Mouse (Mus musculus) ES-Bruce4 (cell line): ENCODE results near the gene Krt76. TPM values are rescaled to one million over a fixed set of nuclear protein-coding genes. Genes with fewer than 3 reads are reported as not detected.

Source experiments
- H3K27ac ChIP-seq: 2 replicates; pipeline ENCODE4 v1.5.1; 2012; ENCODE audit warnings: low read length, inconsistent platforms; ENCODE audit not compliant: insufficient read depth
- H3K27me3 ChIP-seq: 2 replicates; pipeline ENCODE4 v1.6.1; 2012; ENCODE audit warnings: mild to moderate bottlenecking, low read length, inconsistent platforms; ENCODE audit not compliant: control insufficient read depth, poor library complexity, insufficient read depth, severe bottlenecking
- H3K36me3 ChIP-seq: 2 replicates; pipeline ENCODE4 v1.6.1; 2012; ENCODE audit warnings: inconsistent platforms, mild to moderate bottlenecking, low read length, moderate library complexity; ENCODE audit not compliant: control insufficient read depth, poor library complexity, insufficient read depth, severe bottlenecking
- H3K4me1 ChIP-seq: one replicate; pipeline ENCODE4 v1.8.1; 2011; ENCODE audit warnings: low read length; ENCODE audit not compliant: control insufficient read depth, insufficient read depth
- H3K4me3 ChIP-seq: 2 replicates; pipeline ENCODE4 v1.5.1; 2011; ENCODE audit warnings: low read depth, mild to moderate bottlenecking, low read length
- H3K9ac ChIP-seq: 2 replicates; pipeline ENCODE4 v1.6.1; 2012; ENCODE audit warnings: low read depth, mild to moderate bottlenecking, inconsistent platforms; ENCODE audit not compliant: poor library complexity, severe bottlenecking
- H3K9me3 ChIP-seq: replicated peaks from 2 replicates; pipeline ENCODE4 v1.6.1; 2012; ENCODE audit warnings: mild to moderate bottlenecking, low read length, inconsistent platforms; ENCODE audit not compliant: control insufficient read depth, poor library complexity, insufficient read depth, severe bottlenecking
- CTCF ChIP-seq: IDR thresholded peaks from one replicate; pipeline ENCODE4 v1.8.1; 2011; ENCODE audit warnings: low read depth, low read length
- EP300 ChIP-seq: IDR thresholded peaks from 2 replicates; pipeline ENCODE4 v1.6.1; 2011; ENCODE audit warnings: low read depth, low read length; ENCODE audit not compliant: insufficient read depth
- POLR2A ChIP-seq: IDR thresholded peaks from one replicate; pipeline ENCODE4 v1.8.1; 2011; ENCODE audit warnings: low read length; ENCODE audit not compliant: insufficient read depth
- polyA plus RNA-seq: library from polyadenylated mRNA; stranded (reverse); fragments of >200 nt; gene quantifications from 2 replicates; pipeline ENCODE4 v1.2.4, GENCODE M21; 2011; ENCODE audit warnings: low read depth; ENCODE audit not compliant: missing spikeins, insufficient read depth, insufficient read length

The Krt76 gene
- polyA plus RNA-seq, 1 experiment = not detected

DNA sequence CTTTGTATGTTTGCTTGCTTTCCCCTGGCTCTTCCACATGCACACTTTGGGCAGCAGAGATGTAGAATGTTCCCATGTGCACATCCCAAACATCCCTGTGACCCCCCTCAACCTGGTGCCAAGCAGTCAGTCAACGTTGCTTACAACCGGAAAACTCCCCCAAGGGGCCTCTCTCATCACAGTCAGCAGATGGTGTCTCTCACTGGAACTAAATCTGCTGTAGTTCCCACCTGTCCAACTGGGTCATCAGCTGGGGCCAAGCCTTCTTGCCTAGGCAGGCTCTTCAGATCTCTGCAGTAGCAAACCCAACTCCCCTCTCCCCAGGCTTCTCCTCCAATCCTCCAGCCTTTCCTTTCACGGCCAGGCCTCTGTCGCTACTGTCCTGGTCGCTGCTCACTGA lies 36.0 kb downstream of the Krt76 start:
- Histone ChIP-seq H3K36me3 (no peaks in the 10 kb centered on the region), H3K27ac (no peak overlapping the region), H3K9me3 (no peaks in the 10 kb centered on the region), H3K4me3 (no peak overlapping the region), H3K9ac (no peak overlapping the region), H3K27me3 (no peaks in the 10 kb centered on the region), H3K4me1 (no peaks in the 10 kb centered on the region)
- no peak for TF ChIP-seq POLR2A

DNA sequence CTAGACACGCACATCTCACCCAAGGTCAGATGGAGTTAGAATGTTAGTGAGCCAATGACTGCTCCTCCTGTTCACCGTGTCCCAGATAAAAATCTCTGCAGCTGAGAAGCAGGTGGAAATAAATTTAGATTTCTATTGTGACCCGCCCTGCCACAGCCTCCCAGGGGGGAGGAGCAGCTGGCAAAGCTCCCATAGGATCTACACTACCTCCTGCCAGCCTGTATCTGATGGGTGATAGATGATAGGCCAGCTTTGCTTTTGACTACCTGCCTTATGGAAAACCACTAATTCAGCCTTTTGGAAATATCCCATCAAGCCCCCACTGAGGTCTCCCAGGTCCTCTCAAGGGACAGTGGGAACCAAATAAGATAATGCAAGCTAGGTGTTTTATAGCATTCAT lies 37.0 kb downstream of the Krt76 start:
- no peak overlapping the region for H3K9ac ChIP-seq
- no peak overlapping the region for H3K27ac ChIP-seq
- H3K4me1 ChIP-seq = no peaks in the 10 kb centered on the region
- TF ChIP-seq EP300 (no peak), POLR2A (no peak), CTCF (no peak)
- no peaks in the 10 kb centered on the region for H3K9me3 ChIP-seq
- no peaks in the 10 kb centered on the region for H3K27me3 ChIP-seq
- H3K36me3 ChIP-seq = no peaks in the 10 kb centered on the region
- no peak overlapping the region for H3K4me3 ChIP-seq

DNA sequence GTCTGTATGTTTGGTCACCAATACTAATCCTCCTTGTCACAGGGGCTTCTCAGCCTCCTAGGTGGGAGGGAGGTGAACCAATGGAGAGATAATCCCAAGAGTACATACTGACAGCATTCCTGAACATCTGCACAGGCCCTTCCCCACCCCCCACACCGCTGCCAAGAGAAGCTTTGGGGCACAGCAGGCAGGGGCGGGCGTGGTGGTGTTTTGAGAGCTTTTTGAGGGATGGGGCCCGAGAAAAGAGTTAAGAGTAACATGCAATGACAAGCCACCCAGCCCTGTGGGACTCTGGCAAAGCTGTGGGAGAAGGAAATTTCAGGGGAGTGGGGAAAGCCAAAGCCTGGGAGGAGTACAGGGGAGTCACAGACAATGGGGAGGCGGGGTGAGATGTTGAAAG lies 38.4 kb downstream of the Krt76 start:
- no peak overlapping the region for H3K4me3 ChIP-seq
- no peaks in the 10 kb centered on the region for H3K9me3 ChIP-seq
- H3K36me3 ChIP-seq = no peaks in the 10 kb centered on the region
- TF ChIP-seq CTCF (no peak), POLR2A (no peak), EP300 (no peak)
- H3K27me3 ChIP-seq = no peaks in the 10 kb centered on the region
- H3K9ac ChIP-seq = no peak overlapping the region
- H3K4me1 ChIP-seq = no peaks in the 10 kb centered on the region
- no peak overlapping the region for H3K27ac ChIP-seq

DNA sequence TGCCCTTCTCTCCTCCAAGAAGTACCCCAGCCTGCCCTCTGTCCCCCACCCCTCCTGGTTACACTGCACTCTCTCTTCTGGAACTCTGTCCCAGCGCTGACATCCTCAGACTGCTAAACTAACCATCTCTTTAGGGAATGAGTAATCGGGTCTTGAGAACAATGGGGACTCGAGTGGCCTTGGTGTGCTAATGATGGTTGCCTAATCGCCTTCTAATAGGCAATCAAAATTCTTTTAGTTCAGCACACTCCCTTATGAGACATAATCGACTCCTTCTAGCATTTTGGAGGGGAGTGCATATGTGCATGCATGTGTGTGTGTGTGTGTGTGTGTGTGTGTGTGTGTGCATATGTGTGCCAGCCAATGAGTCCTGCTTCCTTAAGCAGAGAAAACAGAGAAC lies 40.1 kb downstream of the Krt76 start:
- Histone ChIP-seq H3K4me3 (no peak overlapping the region), H3K9me3 (no peaks in the 10 kb centered on the region), H3K27ac (no peak overlapping the region), H3K27me3 (no peaks in the 10 kb centered on the region), H3K36me3 (no peaks in the 10 kb centered on the region), H3K9ac (no peak overlapping the region), H3K4me1 (no peaks in the 10 kb centered on the region)
- TF ChIP-seq POLR2A (no peak), CTCF (no peak), EP300 (no peak)

DNA sequence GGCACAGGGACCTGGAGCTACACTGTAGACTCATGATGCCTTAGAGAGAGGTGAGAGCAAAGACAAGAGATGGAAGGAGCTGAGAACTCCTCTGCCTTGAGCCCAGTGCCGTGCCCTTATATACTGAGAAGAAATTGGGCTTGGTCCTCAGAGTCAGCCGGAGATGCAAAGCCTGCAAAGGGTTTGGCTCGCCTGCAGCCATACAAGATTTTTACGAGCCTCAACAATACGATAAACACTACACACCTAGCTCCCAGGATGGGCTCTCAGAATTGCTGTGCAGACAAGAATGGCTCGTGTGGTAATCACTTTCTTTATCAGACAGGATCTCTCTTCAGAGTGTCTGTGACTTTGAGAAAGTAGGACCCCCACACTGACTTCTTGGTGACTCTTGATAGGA lies 42.0 kb downstream of the Krt76 start, which contains the start of gene Krt1:
Krt1 (minus strand) TSS at position 101 of the 400 bp plus-strand sequence.
- H3K36me3 ChIP-seq = no peaks in the 10 kb centered on the region
- no peaks in the 10 kb centered on the region for H3K4me1 ChIP-seq
- no peak within 1 kb of the TSS for H3K4me3 ChIP-seq
- no peak within 1 kb of the TSS for H3K27ac ChIP-seq
- H3K9ac ChIP-seq = no peak within 1 kb of the TSS
- H3K9me3 ChIP-seq = no peaks in the 10 kb centered on the region
- no peaks in the 10 kb centered on the region for H3K27me3 ChIP-seq
- TF ChIP-seq POLR2A = no peak
- TF ChIP-seq CTCF = no peak
- no peak for TF ChIP-seq EP300

DNA sequence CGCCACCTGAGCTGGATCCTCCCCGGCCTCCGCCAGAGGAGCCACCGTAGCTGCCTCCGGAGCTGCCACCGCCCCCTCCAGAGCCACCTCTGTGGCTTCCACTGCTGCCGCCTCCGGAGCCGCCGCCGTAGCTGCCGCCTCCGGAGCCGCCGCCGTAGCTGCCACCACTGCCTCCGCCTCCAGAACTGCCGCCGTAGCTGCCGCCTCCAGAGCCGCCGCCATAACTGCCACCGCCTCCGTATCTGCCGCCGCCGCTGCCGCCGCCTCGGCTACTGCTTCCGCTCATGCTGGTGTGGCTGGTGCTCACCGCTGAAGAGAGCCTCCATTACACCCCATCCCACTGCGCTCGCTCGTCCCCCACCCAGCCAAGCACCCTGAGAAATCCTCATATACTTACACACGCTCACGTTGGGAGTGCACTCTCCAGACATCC lies 46.7 kb downstream of the Krt76 start:
- Histone ChIP-seq H3K9ac (peak overlapping the region; percentile 88), H3K9me3 (no peaks in the 10 kb centered on the region), H3K36me3 (no peaks in the 10 kb centered on the region), H3K27me3 (peaks cover 2% of the 10 kb centered on the region; the same call in 1 of the 2 replicates), H3K4me3 (peak overlapping the region; percentile 59), H3K27ac (no peak overlapping the region), H3K4me1 (no peaks in the 10 kb centered on the region)
- no peak for TF ChIP-seq EP300

DNA sequence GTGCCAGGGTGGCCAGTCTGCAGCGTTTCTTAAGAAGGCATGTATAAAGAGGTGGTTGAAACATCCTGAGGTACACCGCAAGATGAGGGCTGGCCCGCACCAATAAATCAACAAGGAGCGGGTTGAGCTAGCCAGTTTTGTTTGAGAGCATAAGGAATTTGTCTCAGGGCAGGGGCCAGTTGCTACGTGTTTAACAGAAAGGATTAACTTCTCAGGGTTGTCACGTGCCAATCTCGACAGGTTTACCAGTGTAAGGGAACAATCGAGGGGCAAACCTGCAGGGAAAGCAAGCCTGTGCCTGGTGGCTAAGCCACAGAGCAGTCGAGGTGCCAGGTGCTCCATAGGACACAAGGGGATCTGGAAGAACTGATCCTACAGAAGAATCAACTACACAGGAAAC lies 49.5 kb downstream of the Krt76 start:
- Histone ChIP-seq H3K36me3 (no peaks in the 10 kb centered on the region), H3K9me3 (no peaks in the 10 kb centered on the region), H3K4me3 (no peak overlapping the region), H3K27ac (no peak overlapping the region), H3K4me1 (no peaks in the 10 kb centered on the region), H3K27me3 (peaks cover 2% of the 10 kb centered on the region; the same call in 1 of the 2 replicates), H3K9ac (no peak overlapping the region)
- TF ChIP-seq EP300 (no peak), POLR2A (no peak), CTCF (no peak)
